Mouse (Mus musculus) G1E (cell line): ENCODE measurements around the gene Pdcd7. TPM values are rescaled to one million over a fixed set of nuclear protein-coding genes. Genes with fewer than 3 reads are reported as not detected.

Source experiments
- ATAC-seq: 2 replicates; pipeline ENCODE4 v1.8.0; 2016; ENCODE audit warnings: mild to moderate bottlenecking; ENCODE audit not compliant: insufficient number of reproducible peaks, poor library complexity, low FRiP score, severe bottlenecking; ENCODE audit errors: extremely low read depth
- DNase-seq: peaks from one replicate; pipeline ENCODE4 v3.0.0; 2012; ENCODE audit warnings: low spot score
- H3K27me3 ChIP-seq: 2 replicates; pipeline ENCODE4 v1.6.1; 2012; ENCODE audit warnings: mild to moderate bottlenecking, low read length, inconsistent platforms; ENCODE audit not compliant: insufficient read depth
- H3K36me3 ChIP-seq: replicated peaks from 2 replicates; pipeline ENCODE3; 2012; ENCODE audit warnings: mild to moderate bottlenecking, inconsistent platforms
- H3K4me1 ChIP-seq: 2 replicates; pipeline ENCODE4 v1.6.1; 2012; ENCODE audit warnings: low read depth, low read length, inconsistent platforms, mixed read lengths; ENCODE audit not compliant: insufficient read depth
- H3K4me3 ChIP-seq: 2 replicates; pipeline ENCODE4 v1.5.1; 2012; ENCODE audit warnings: low read depth, mild to moderate bottlenecking, inconsistent platforms, low read length, moderate library complexity, mixed read lengths
- H3K9me3 ChIP-seq: replicated peaks from 2 replicates; pipeline ENCODE4 v1.6.1; 2012; ENCODE audit warnings: inconsistent platforms
- CTCF ChIP-seq: IDR thresholded peaks from 2 replicates; pipeline ENCODE4 v1.5.1; 2012; ENCODE audit warnings: low read depth, low read length, inconsistent platforms, mixed read lengths
- GATA1 ChIP-seq: IDR thresholded peaks from 2 replicates; pipeline ENCODE4 v1.6.1; 2012; ENCODE audit warnings: borderline replicate concordance, low read length, inconsistent platforms, mixed read lengths
- GATA2 ChIP-seq: IDR thresholded peaks from 2 replicates; pipeline ENCODE4 v1.6.1; 2012; ENCODE audit warnings: low read depth, low read length, inconsistent platforms, borderline replicate concordance
- POLR2AphosphoS5 ChIP-seq: IDR thresholded peaks from 2 replicates; pipeline ENCODE4 v1.6.1; 2012; ENCODE audit warnings: low read depth, low read length, inconsistent platforms; ENCODE audit not compliant: insufficient replicate concordance
- TAL1 ChIP-seq: conservative IDR thresholded peaks from 2 replicates; pipeline ENCODE4 v1.6.1; 2012; ENCODE audit warnings: low read depth, low read length, inconsistent platforms, mixed read lengths
- polyA plus RNA-seq: library from polyadenylated mRNA; stranded (reverse); fragments of >175 nt; gene quantifications from 2 replicates; pipeline ENCODE4 v1.2.3, GENCODE M21; 2012
- total RNA-seq, 2 experiments: library from RNA; stranded (forward) in 1 of 2; stranded (reverse) in 1 of 2; fragments of 200-1000 nt in 1 of 2; fragments of >200 nt in 1 of 2; fragmentation: Nextera tagmentation in 1 of 2; gene quantifications; 2 replicates each; pipeline ENCODE4 v1.2.3; 2014 to 2017

The Pdcd7 gene
- total and polyA plus RNA-seq, 3 experiments = 10.2 to 29.9 (median 22.7) TPM

GRCm38 (mm10) chr9:65399934-65400333, 54.0 kb downstream of the Pdcd7 start:
- peaks cover 7% of the 10 kb centered on the region for H3K4me1 ChIP-seq
- H3K36me3 ChIP-seq = no peaks in the 10 kb centered on the region
- TF ChIP-seq GATA1 = no peak
- TF ChIP-seq CTCF = no peak
- no peak for TF ChIP-seq GATA2
- no peak for TF ChIP-seq POLR2AphosphoS5
- no peak for TF ChIP-seq TAL1
- no peak for ATAC-seq
- no peak overlapping the region for H3K4me3 ChIP-seq
- DNase-seq = no peak
- no peaks in the 10 kb centered on the region for H3K9me3 ChIP-seq
- H3K27me3 ChIP-seq = peaks cover 39% of the 10 kb centered on the region

- Histone ChIP-seq H3K36me3 (no peaks in the 10 kb centered on the region), H3K4me1 (no peaks in the 10 kb centered on the region), H3K9me3 (no peaks in the 10 kb centered on the region), H3K27me3 (peaks cover 29% of the 10 kb centered on the region), H3K4me3 (no peak overlapping the region)
- DNase-seq (no peak), ATAC-seq (no peak)
- TF ChIP-seq POLR2AphosphoS5 (no peak), GATA2 (no peak), TAL1 (no peak), GATA1 (no peak), CTCF (no peak)
Measured at GRCm38 (mm10) chr9:65404331-65405183, 58.7 kb downstream of the Pdcd7 start.

GRCm38 (mm10) chr9:65405184-65405449, 59.2 kb downstream of the Pdcd7 start:
- TF ChIP-seq GATA1 (no peak), TAL1 (no peak), POLR2AphosphoS5 (no peak)
- ATAC-seq = no peak
- DNase-seq = no peak
- Histone ChIP-seq H3K4me3 (no peak overlapping the region), H3K27me3 (peaks cover 30% of the 10 kb centered on the region), H3K9me3 (no peaks in the 10 kb centered on the region), H3K4me1 (no peaks in the 10 kb centered on the region), H3K36me3 (no peaks in the 10 kb centered on the region)

GRCm38 (mm10) chr9:65407327-65407726, 61.4 kb downstream of the Pdcd7 start:
- Histone ChIP-seq H3K4me3 (no peak overlapping the region), H3K4me1 (no peaks in the 10 kb centered on the region), H3K27me3 (peaks cover 45% of the 10 kb centered on the region), H3K36me3 (no peaks in the 10 kb centered on the region), H3K9me3 (no peaks in the 10 kb centered on the region)
- no peak for DNase-seq
- TF ChIP-seq CTCF (no peak), GATA1 (no peak), TAL1 (no peak), POLR2AphosphoS5 (no peak), GATA2 (no peak)
- no peak for ATAC-seq

GRCm38 (mm10) chr9:65407861-65408260, 62.0 kb downstream of the Pdcd7 start:
- Histone ChIP-seq H3K9me3 (no peaks in the 10 kb centered on the region), H3K4me1 (no peaks in the 10 kb centered on the region), H3K27me3 (peaks cover 45% of the 10 kb centered on the region), H3K4me3 (no peak overlapping the region), H3K36me3 (no peaks in the 10 kb centered on the region)
- no peak for TF ChIP-seq POLR2AphosphoS5
- TF ChIP-seq TAL1 = no peak
- no peak for TF ChIP-seq GATA2
- no peak for TF ChIP-seq CTCF
- TF ChIP-seq GATA1 = no peak
- no peak for DNase-seq
- no peak for ATAC-seq

GRCm38 (mm10) chr9:65408871-65409295, 63.0 kb downstream of the Pdcd7 start:
- H3K27me3 ChIP-seq = peaks cover 48% of the 10 kb centered on the region
- no peaks in the 10 kb centered on the region for H3K36me3 ChIP-seq
- no peak for ATAC-seq
- H3K4me3 ChIP-seq = no peak overlapping the region
- TF ChIP-seq TAL1 (no peak), CTCF (no peak), GATA1 (no peak), POLR2AphosphoS5 (no peak), GATA2 (no peak)
- DNase-seq = no peak
- no peaks in the 10 kb centered on the region for H3K9me3 ChIP-seq
- no peaks in the 10 kb centered on the region for H3K4me1 ChIP-seq

Other genes starting within 250 kb of the Pdcd7 start
- not detected in 2 replicates for gene Igdcc4, start 244.6 kb upstream of the Pdcd7 start, total RNA-seq (2014; fragmentation: Nextera tagmentation)
- 0.17 and 0.22 TPM in 2 replicates for gene Igdcc4, start 244.6 kb upstream of the Pdcd7 start, total RNA-seq (2017)
- not detected in 2 replicates for gene Igdcc4, start 244.6 kb upstream of the Pdcd7 start, polyA plus RNA-seq
- gene Igdcc3, start 204.9 kb upstream of the Pdcd7 start, total RNA-seq (2014; fragmentation: Nextera tagmentation) = not detected in 2 replicates
- 0.49 TPM in 1 of 2 replicates, not detected in the other for gene Igdcc3, start 204.9 kb upstream of the Pdcd7 start, total RNA-seq (2017)
- not detected in 2 replicates for gene Igdcc3, start 204.9 kb upstream of the Pdcd7 start, polyA plus RNA-seq
- 14.8 and 19.5 TPM in 2 replicates for gene Parp16, start 150.8 kb upstream of the Pdcd7 start, total RNA-seq (2014; fragmentation: Nextera tagmentation)
- gene Parp16, start 150.8 kb upstream of the Pdcd7 start, total RNA-seq (2017) = 7.7 and 7.8 TPM in 2 replicates
- gene Parp16, start 150.8 kb upstream of the Pdcd7 start, polyA plus RNA-seq = 15.9 and 19.4 TPM in 2 replicates
- not detected in 2 replicates for gene Cilp, start 80.9 kb upstream of the Pdcd7 start, total RNA-seq (2014; fragmentation: Nextera tagmentation)
- gene Cilp, start 80.9 kb upstream of the Pdcd7 start, total RNA-seq (2017) = under 0.01 TPM in 1 of 2 replicates, not detected in the other
- gene Cilp, start 80.9 kb upstream of the Pdcd7 start, polyA plus RNA-seq = not detected in 2 replicates
- gene Clpx, start 51.8 kb upstream of the Pdcd7 start, total RNA-seq (2014; fragmentation: Nextera tagmentation) = 34.1 and 41.9 TPM in 2 replicates
- gene Clpx, start 51.8 kb upstream of the Pdcd7 start, total RNA-seq (2017) = 59.5 and 64.9 TPM in 2 replicates
- gene Clpx, start 51.8 kb upstream of the Pdcd7 start, polyA plus RNA-seq = 12.7 and 14.0 TPM in 2 replicates
- gene Ubap1l, start 14.9 kb downstream of the Pdcd7 start, total RNA-seq (2014; fragmentation: Nextera tagmentation) = 1.7 TPM in 1 of 2 replicates, not detected in the other
- gene Ubap1l, start 14.9 kb downstream of the Pdcd7 start, total RNA-seq (2017) = 0.55 TPM in 1 of 2 replicates, not detected in the other
- 0.06 and 0.10 TPM in 2 replicates for gene Ubap1l, start 14.9 kb downstream of the Pdcd7 start, polyA plus RNA-seq
- not detected in 2 replicates for gene Kbtbd13, start 45.5 kb downstream of the Pdcd7 start, total RNA-seq (2014; fragmentation: Nextera tagmentation)
- not detected in 2 replicates for gene Kbtbd13, start 45.5 kb downstream of the Pdcd7 start, total RNA-seq (2017)
- not detected in 2 replicates for gene Kbtbd13, start 45.5 kb downstream of the Pdcd7 start, polyA plus RNA-seq
- gene Rasl12, start 52.4 kb downstream of the Pdcd7 start, total RNA-seq (2014; fragmentation: Nextera tagmentation) = not detected in 2 replicates
- 0.16 and 0.23 TPM in 2 replicates for gene Rasl12, start 52.4 kb downstream of the Pdcd7 start, total RNA-seq (2017)
- not detected in 2 replicates for gene Rasl12, start 52.4 kb downstream of the Pdcd7 start, polyA plus RNA-seq
- not detected in 2 replicates for gene Slc51b, start 76.9 kb downstream of the Pdcd7 start, total RNA-seq (2014; fragmentation: Nextera tagmentation)
- not detected in 2 replicates for gene Slc51b, start 76.9 kb downstream of the Pdcd7 start, total RNA-seq (2017)
- gene Slc51b, start 76.9 kb downstream of the Pdcd7 start, polyA plus RNA-seq = not detected in 2 replicates
- gene Mtfmt, start 89.7 kb downstream of the Pdcd7 start, total RNA-seq (2014; fragmentation: Nextera tagmentation) = 26.2 and 27.9 TPM in 2 replicates
- gene Mtfmt, start 89.7 kb downstream of the Pdcd7 start, total RNA-seq (2017) = 15.3 and 16.0 TPM in 2 replicates
- gene Mtfmt, start 89.7 kb downstream of the Pdcd7 start, polyA plus RNA-seq = 8.3 and 9.0 TPM in 2 replicates
- gene Spg21, start 114.8 kb downstream of the Pdcd7 start, total RNA-seq (2014; fragmentation: Nextera tagmentation) = 26.4 and 40.2 TPM in 2 replicates
- 71.6 TPM in 2 replicates for gene Spg21, start 114.8 kb downstream of the Pdcd7 start, total RNA-seq (2017)
- 19.7 and 24.0 TPM in 2 replicates for gene Spg21, start 114.8 kb downstream of the Pdcd7 start, polyA plus RNA-seq
- gene Ankdd1a, start 174.1 kb downstream of the Pdcd7 start, total RNA-seq (2014; fragmentation: Nextera tagmentation) = not detected in 2 replicates
- gene Ankdd1a, start 174.1 kb downstream of the Pdcd7 start, total RNA-seq (2017) = 0.06 and 0.22 TPM in 2 replicates
- gene Ankdd1a, start 174.1 kb downstream of the Pdcd7 start, polyA plus RNA-seq = not detected in 2 replicates
- 23.0 and 26.9 TPM in 2 replicates for gene Plekho2, start 233.9 kb downstream of the Pdcd7 start, total RNA-seq (2014; fragmentation: Nextera tagmentation)
- gene Plekho2, start 233.9 kb downstream of the Pdcd7 start, total RNA-seq (2017) = 31.9 and 35.4 TPM in 2 replicates
- 11.5 and 16.8 TPM in 2 replicates for gene Plekho2, start 233.9 kb downstream of the Pdcd7 start, polyA plus RNA-seq
- 13.0 and 28.7 TPM in 2 replicates for gene Pif1, start 241.1 kb downstream of the Pdcd7 start, total RNA-seq (2014; fragmentation: Nextera tagmentation)
- 9.1 and 10.9 TPM in 2 replicates for gene Pif1, start 241.1 kb downstream of the Pdcd7 start, total RNA-seq (2017)
- gene Pif1, start 241.1 kb downstream of the Pdcd7 start, polyA plus RNA-seq = 6.9 and 7.1 TPM in 2 replicates